Mouse (Mus musculus): ENCODE results near the gene Manbal. TPM values are rescaled to one million over a fixed set of nuclear protein-coding genes. Genes with fewer than 3 reads are reported as not detected.

Gene Manbal
- polyA plus RNA-seq, 1 experiment = 101 TPM

DNA sequence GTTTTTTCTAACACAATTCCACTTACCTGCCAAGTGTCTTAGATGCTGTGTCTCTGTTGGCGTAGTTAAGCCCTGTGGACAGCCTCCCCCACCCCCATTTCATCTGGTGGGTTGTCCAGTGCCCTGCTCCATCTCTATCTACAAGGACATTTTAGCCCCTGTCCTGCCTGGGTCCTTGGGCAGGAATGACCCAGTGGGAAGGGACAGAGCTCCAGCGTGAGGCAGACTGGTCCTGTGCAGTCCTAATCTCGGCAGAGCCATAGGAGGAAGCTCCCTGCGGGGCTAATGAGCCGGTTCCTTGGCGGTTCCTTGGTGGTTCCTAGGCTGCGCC lies 22.2 kb downstream of the Manbal start:
- no peak for DNase-seq
- WGBS = 68% methylated on average over 7 of the region's 7 CpGs
- no peak overlapping the region for H3K4me3 ChIP-seq (replicated peaks; ENCODE audit: insufficient read depth, low read depth, low read length)
- no peak overlapping the region for H3K27ac ChIP-seq (ENCODE audit: insufficient read depth, low read length)
- H3K27me3 ChIP-seq (ENCODE audit: control insufficient read depth, insufficient read depth, low read length) = no peaks in the 10 kb centered on the region
- H3K4me1 ChIP-seq (ENCODE audit: control insufficient read depth, insufficient read depth, low read length) = peaks cover 10% of the 10 kb centered on the region
- no peak for TF ChIP-seq CTCF (IDR thresholded peaks at IDR 0.05; ENCODE audit: borderline replicate concordance, insufficient read depth, low read depth, low read length)
- no peak for TF ChIP-seq POLR2A (IDR thresholded peaks at IDR 0.05; ENCODE audit: borderline replicate concordance, insufficient read depth, low read length)

DNA sequence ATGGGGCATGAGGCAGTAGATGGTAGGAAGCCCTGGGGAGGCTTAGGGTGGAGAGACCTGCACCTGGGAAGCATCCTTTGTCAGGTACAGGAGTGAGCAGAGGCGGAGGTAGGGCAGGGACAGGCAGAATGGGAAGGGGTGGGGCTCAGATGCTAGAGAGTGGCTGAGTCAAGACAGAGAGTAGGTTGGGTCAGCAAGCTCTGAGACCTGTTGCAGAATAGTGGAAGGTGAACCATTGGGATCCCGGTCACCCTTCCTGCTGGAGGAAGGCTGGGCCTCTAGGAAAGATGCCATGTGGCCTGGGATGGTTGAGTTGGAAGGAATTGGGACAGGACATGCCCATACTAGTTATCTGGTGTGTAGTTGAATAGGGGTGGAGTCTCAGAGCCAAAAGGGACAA lies 24.9 kb downstream of the Manbal start:
- DNase-seq = no peak
- Histone ChIP-seq H3K4me3 (replicated peaks; ENCODE audit: insufficient read depth, low read depth, low read length) (no peak overlapping the region), H3K27ac (ENCODE audit: insufficient read depth, low read length) (no peak overlapping the region), H3K4me1 (ENCODE audit: control insufficient read depth, insufficient read depth, low read length) (peaks cover 17% of the 10 kb centered on the region), H3K27me3 (ENCODE audit: control insufficient read depth, insufficient read depth, low read length) (no peaks in the 10 kb centered on the region)
- 95% methylated on average over 2 of the region's 2 CpGs for WGBS
- no peak for TF ChIP-seq CTCF (IDR thresholded peaks at IDR 0.05; ENCODE audit: borderline replicate concordance, insufficient read depth, low read depth, low read length)
- no peak for TF ChIP-seq POLR2A (IDR thresholded peaks at IDR 0.05; ENCODE audit: borderline replicate concordance, insufficient read depth, low read length)

DNA sequence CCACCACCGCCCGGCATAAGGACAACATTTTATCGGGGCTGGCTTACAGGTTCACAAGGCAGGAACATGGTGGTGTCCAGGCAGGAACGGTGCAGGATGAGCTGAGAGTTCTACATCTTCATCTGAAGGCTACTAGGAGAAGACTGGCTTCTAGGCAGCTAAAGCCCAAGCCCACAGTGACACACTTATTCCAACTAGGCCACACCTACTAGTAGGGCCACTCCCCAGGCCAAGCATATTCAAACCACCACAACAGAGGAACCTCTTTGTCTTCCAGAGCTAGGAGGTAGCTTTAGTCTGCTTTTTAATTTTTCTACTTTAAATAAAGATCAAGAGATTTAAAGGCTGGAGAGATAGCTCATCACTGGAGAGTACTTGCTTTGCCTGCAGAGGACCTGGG lies 26.2 kb downstream of the Manbal start:
- Histone ChIP-seq H3K4me3 (replicated peaks; ENCODE audit: insufficient read depth, low read depth, low read length) (no peak overlapping the region), H3K27me3 (ENCODE audit: control insufficient read depth, insufficient read depth, low read length) (no peaks in the 10 kb centered on the region), H3K27ac (ENCODE audit: insufficient read depth, low read length) (no peak overlapping the region), H3K4me1 (ENCODE audit: control insufficient read depth, insufficient read depth, low read length) (peaks cover 12% of the 10 kb centered on the region; the same call in 1 of the 2 replicates)
- DNase-seq = no peak
- TF ChIP-seq POLR2A (IDR thresholded peaks at IDR 0.05; ENCODE audit: borderline replicate concordance, insufficient read depth, low read length) = no peak
- no peak for TF ChIP-seq CTCF (IDR thresholded peaks at IDR 0.05; ENCODE audit: borderline replicate concordance, insufficient read depth, low read depth, low read length)
- WGBS = 96% methylated on average over 4 of the region's 4 CpGs

DNA sequence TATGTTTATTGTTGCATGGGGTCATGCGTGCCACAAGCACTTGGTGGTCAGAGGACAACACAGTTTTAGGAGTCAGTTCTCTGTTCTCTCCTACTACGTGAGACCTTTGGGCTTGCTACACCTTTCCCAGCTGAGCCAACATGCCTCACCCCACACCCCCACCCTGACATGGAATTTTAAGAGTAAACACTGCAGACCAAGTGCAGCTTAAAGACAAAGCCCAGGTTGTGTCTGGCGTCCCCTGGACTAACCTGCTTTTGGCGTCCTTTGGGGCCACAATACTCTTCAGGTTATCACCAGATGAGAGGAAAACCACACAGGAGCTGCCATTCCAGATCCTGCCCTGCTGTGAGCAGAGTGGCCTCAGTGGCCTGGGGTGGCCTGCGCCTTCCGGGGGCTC lies 27.5 kb downstream of the Manbal start:
- no peak overlapping the region for H3K4me3 ChIP-seq (replicated peaks; ENCODE audit: insufficient read depth, low read depth, low read length)
- DNase-seq = no peak
- TF ChIP-seq CTCF (IDR thresholded peaks at IDR 0.05; ENCODE audit: borderline replicate concordance, insufficient read depth, low read depth, low read length) = no peak
- no peak for TF ChIP-seq POLR2A (IDR thresholded peaks at IDR 0.05; ENCODE audit: borderline replicate concordance, insufficient read depth, low read length)
- H3K4me1 ChIP-seq (ENCODE audit: control insufficient read depth, insufficient read depth, low read length) = peaks cover 12% of the 10 kb centered on the region; the same call in 1 of the 2 replicates
- 69% methylated on average over 6 of the region's 6 CpGs for WGBS
- H3K27me3 ChIP-seq (ENCODE audit: control insufficient read depth, insufficient read depth, low read length) = no peaks in the 10 kb centered on the region
- H3K27ac ChIP-seq (ENCODE audit: insufficient read depth, low read length) = no peak overlapping the region

- peak in 1 of 2 experiments; percentile 25 for DNase-seq
- H3K4me3 ChIP-seq (replicated peaks; ENCODE audit: insufficient read depth, low read depth, low read length) = no peak overlapping the region
- H3K27me3 ChIP-seq (ENCODE audit: control insufficient read depth, insufficient read depth, low read length) = no peaks in the 10 kb centered on the region
- peaks cover 12% of the 10 kb centered on the region; the same call in 1 of the 2 replicates for H3K4me1 ChIP-seq (ENCODE audit: control insufficient read depth, insufficient read depth, low read length)
- H3K27ac ChIP-seq (ENCODE audit: insufficient read depth, low read length) = peak overlapping the region; percentile 24
- TF ChIP-seq CTCF (IDR thresholded peaks at IDR 0.05; ENCODE audit: borderline replicate concordance, insufficient read depth, low read depth, low read length) = no peak
- no peak for TF ChIP-seq POLR2A (IDR thresholded peaks at IDR 0.05; ENCODE audit: borderline replicate concordance, insufficient read depth, low read length)
- 23% methylated on average over 5 of the region's 5 CpGs for WGBS
Measured at GRCm38 (mm10) chr2:157395371-157395770, 28.0 kb downstream of the Manbal start.

DNA sequence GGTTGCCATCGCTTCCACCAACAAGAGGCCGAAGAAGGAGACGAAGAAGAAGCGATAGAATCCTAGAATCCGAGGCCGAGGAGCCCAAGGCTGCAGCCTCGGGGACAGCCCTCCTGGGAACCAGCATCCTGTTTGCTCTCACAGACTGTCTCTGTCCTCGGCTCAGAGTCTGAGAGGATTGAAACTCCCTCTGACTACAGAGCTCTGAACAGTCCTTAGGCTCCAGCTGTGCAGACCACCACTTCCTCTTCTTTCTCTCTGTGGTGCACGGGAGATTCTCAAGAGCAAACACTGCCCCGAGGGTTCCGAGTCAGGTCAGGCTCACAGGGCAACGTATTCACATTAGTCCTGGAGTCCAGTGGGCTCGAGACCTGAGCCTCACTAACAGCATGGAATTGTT lies 28.6 kb downstream of the Manbal start:
- Histone ChIP-seq H3K4me3 (replicated peaks; ENCODE audit: insufficient read depth, low read depth, low read length) (no peak overlapping the region), H3K27me3 (ENCODE audit: control insufficient read depth, insufficient read depth, low read length) (no peaks in the 10 kb centered on the region), H3K27ac (ENCODE audit: insufficient read depth, low read length) (peak overlapping the region; percentile 24), H3K4me1 (ENCODE audit: control insufficient read depth, insufficient read depth, low read length) (peaks cover 12% of the 10 kb centered on the region; the same call in 1 of the 2 replicates)
- TF ChIP-seq CTCF (IDR thresholded peaks at IDR 0.05; ENCODE audit: borderline replicate concordance, insufficient read depth, low read depth, low read length) = no peak
- no peak for TF ChIP-seq POLR2A (IDR thresholded peaks at IDR 0.05; ENCODE audit: borderline replicate concordance, insufficient read depth, low read length)
- no peak for DNase-seq
- 63% methylated on average over 13 of the region's 13 CpGs for WGBS

GRCm38 (mm10) chr2:157397376-157397775 lies 30.0 kb downstream of the Manbal start:
- Histone ChIP-seq H3K27me3 (ENCODE audit: control insufficient read depth, insufficient read depth, low read length) (no peaks in the 10 kb centered on the region), H3K4me1 (ENCODE audit: control insufficient read depth, insufficient read depth, low read length) (peaks cover 12% of the 10 kb centered on the region; the same call in 1 of the 2 replicates), H3K4me3 (replicated peaks; ENCODE audit: insufficient read depth, low read depth, low read length) (no peak overlapping the region), H3K27ac (ENCODE audit: insufficient read depth, low read length) (no peak overlapping the region)
- no peak for DNase-seq
- no peak for TF ChIP-seq CTCF (IDR thresholded peaks at IDR 0.05; ENCODE audit: borderline replicate concordance, insufficient read depth, low read depth, low read length)
- TF ChIP-seq POLR2A (IDR thresholded peaks at IDR 0.05; ENCODE audit: borderline replicate concordance, insufficient read depth, low read length) = no peak
- WGBS = 88% methylated on average over 4 of the region's 4 CpGs

GRCm38 (mm10) chr2:157398539-157398938 lies 31.1 kb downstream of the Manbal start:
- no peak for DNase-seq
- Histone ChIP-seq H3K4me3 (replicated peaks; ENCODE audit: insufficient read depth, low read depth, low read length) (no peak overlapping the region), H3K27ac (ENCODE audit: insufficient read depth, low read length) (no peak overlapping the region), H3K4me1 (ENCODE audit: control insufficient read depth, insufficient read depth, low read length) (peaks cover 12% of the 10 kb centered on the region; the same call in 1 of the 2 replicates), H3K27me3 (ENCODE audit: control insufficient read depth, insufficient read depth, low read length) (no peaks in the 10 kb centered on the region)
- WGBS = 99% methylated on average over 4 of the region's 4 CpGs
- TF ChIP-seq POLR2A (IDR thresholded peaks at IDR 0.05; ENCODE audit: borderline replicate concordance, insufficient read depth, low read length) = no peak
- no peak for TF ChIP-seq CTCF (IDR thresholded peaks at IDR 0.05; ENCODE audit: borderline replicate concordance, insufficient read depth, low read depth, low read length)

Data from cerebellum, adult 2 months (tissue).